In genomic region chr8:69904096-69904495, GRCm38 (mm10) we compare ENCODE assay signal across 1 mouse cellular context.
TF ChIP-seq lines count a peak whose summit lies in the region.

No protein-coding gene starts in this region.

TF ChIP-seq in CH12.LX, 34 proteins besides CTCF, POLR2A, EP300 and RAD21:
- no peak for TF ChIP-seq USF2 (conservative IDR thresholded peaks at IDR 0.05; ENCODE audit: low read depth, low read length)
- no peak for TF ChIP-seq MEF2A (IDR thresholded peaks at IDR 0.05; ENCODE audit: borderline replicate concordance, low read depth, low read length)
- no peak for TF ChIP-seq ZNF384 (IDR thresholded peaks at IDR 0.05; ENCODE audit: low read depth, low read length)
- TF ChIP-seq MAFK (IDR thresholded peaks at IDR 0.05; ENCODE audit: insufficient replicate concordance, low read length): no peak
- no peak for TF ChIP-seq TCF12 (IDR thresholded peaks at IDR 0.05; ENCODE audit: low read depth, low read length)
- TF ChIP-seq UBTF (IDR thresholded peaks at IDR 0.05; ENCODE audit: low read depth, low read length): no peak
- no peak for TF ChIP-seq ZKSCAN1 (IDR thresholded peaks at IDR 0.05; ENCODE audit: borderline replicate concordance, low read depth, low read length)
- no peak for TF ChIP-seq SIN3A (IDR thresholded peaks at IDR 0.05; ENCODE audit: low read length)
- no peak for TF ChIP-seq TBP (conservative IDR thresholded peaks at IDR 0.05; ENCODE audit: low read depth, low read length)
TF ChIP-seq in CH12.LX: peak in this region for 0.
